Mouse (Mus musculus) B cell, adult 2 months (primary cell): ENCODE data around the gene Aunip.
"Not testable (repeated sequence)": the region's sequence is repeated elsewhere in the genome, so short reads cannot be mapped to it uniquely, and the experiment has no call there.

Experiments used
- DNase-seq, 2 experiments: peaks; one replicate each; pipeline ENCODE4 v3.0.0; 2022

The Aunip gene

GRCm38 (mm10) chr4:134488211-134488610 is 22.6 kb upstream of the Aunip start:
- no peak for DNase-seq

- DNase-seq, result no peak
These were observed 20.7 kb upstream of the Aunip start for GRCm38 (mm10) chr4:134489986-134490665.

GRCm38 (mm10) chr4:134491716-134492115 is 19.1 kb upstream of the Aunip start:
- DNase-seq, result no peak

GRCm38 (mm10) chr4:134494161-134494560 is 16.6 kb upstream of the Aunip start:
- DNase-seq, result not testable (repeated sequence)

GRCm38 (mm10) chr4:134494780-134495545 is 15.8 kb upstream of the Aunip start:
- DNase-seq, result peak; percentile 64 to 69

GRCm38 (mm10) chr4:134495546-134495923 is 15.3 kb upstream of the Aunip start:
- DNase-seq, result no peak

GRCm38 (mm10) chr4:134496595-134497210 is 14.1 kb upstream of the Aunip start, which contains the start of gene Paqr7:
Gene Paqr7 (plus strand): TSS chr4:134496697.
- peak; percentile 52 to 59 for DNase-seq

GRCm38 (mm10) chr4:134497223-134497622 is 13.6 kb upstream of the Aunip start:
- DNase-seq, result no peak

- no peak for DNase-seq
These were observed 12.6 kb upstream of the Aunip start for GRCm38 (mm10) chr4:134497986-134498731.

- not testable (repeated sequence) for DNase-seq
These were observed 11.8 kb upstream of the Aunip start for GRCm38 (mm10) chr4:134498983-134499382.

GRCm38 (mm10) chr4:134501095-134501494 is 9.7 kb upstream of the Aunip start:
- DNase-seq, result no peak

- DNase-seq, result no peak
These were observed 7.0 kb upstream of the Aunip start for GRCm38 (mm10) chr4:134503686-134504357.

GRCm38 (mm10) chr4:134505303-134505789 is 5.5 kb upstream of the Aunip start:
- no peak for DNase-seq

GRCm38 (mm10) chr4:134505966-134506594 is 4.7 kb upstream of the Aunip start:
- DNase-seq, result no peak

GRCm38 (mm10) chr4:134506713-134507112 is 4.1 kb upstream of the Aunip start:
- DNase-seq, result no peak

- no peak for DNase-seq
These were observed 403 bp upstream of the Aunip start for GRCm38 (mm10) chr4:134510396-134510795.

- no peak for DNase-seq
These were observed 931 bp downstream of the Aunip start for GRCm38 (mm10) chr4:134511730-134512129.

- peak; percentile 25 to 29 for DNase-seq
These were observed 2.0 kb downstream of the Aunip start for GRCm38 (mm10) chr4:134512798-134513197.

GRCm38 (mm10) chr4:134514309-134514930 is 3.6 kb downstream of the Aunip start:
- DNase-seq, result no peak

GRCm38 (mm10) chr4:134515614-134516013 is 4.8 kb downstream of the Aunip start:
- no peak for DNase-seq

GRCm38 (mm10) chr4:134516981-134517380 is 6.2 kb downstream of the Aunip start:
- DNase-seq, result no peak
